Mouse (Mus musculus): ENCODE results near the gene Igfals.
A peak's percentile ranks its signal among the peaks of the same experiment; 100 is the strongest.

Gene Igfals

GRCm38 (mm10) chr17:24867914-24868313, 2.1 kb downstream of the Igfals start:
- no peak for DNase-seq

GRCm38 (mm10) chr17:24873695-24874404, 8.1 kb downstream of the Igfals start:
- DNase-seq: no peak

- no peak for DNase-seq
Measured at GRCm38 (mm10) chr17:24874405-24874745, 8.6 kb downstream of the Igfals start.

GRCm38 (mm10) chr17:24874989-24875388, 9.2 kb downstream of the Igfals start:
- DNase-seq: peak in 1 of 2 experiments; percentile 2

- DNase-seq: peak in 1 of 2 experiments; percentile 14
Measured at GRCm38 (mm10) chr17:24877336-24878116, 11.7 kb downstream of the Igfals start.

- peak in 1 of 2 experiments; percentile 28 for DNase-seq
Measured at GRCm38 (mm10) chr17:24878117-24878397, 12.3 kb downstream of the Igfals start.

- DNase-seq: peak in 1 of 2 experiments; percentile 3
Measured at GRCm38 (mm10) chr17:24878531-24878930, 12.7 kb downstream of the Igfals start.

GRCm38 (mm10) chr17:24881738-24882440, 16.1 kb downstream of the Igfals start:
- DNase-seq: peak in 1 of 2 experiments; percentile 52

GRCm38 (mm10) chr17:24884391-24884790, 18.6 kb downstream of the Igfals start:
- no peak for DNase-seq

GRCm38 (mm10) chr17:24885356-24886133, 19.7 kb downstream of the Igfals start:
- peak; percentile 32 to 53 for DNase-seq

GRCm38 (mm10) chr17:24886134-24886931, 20.5 kb downstream of the Igfals start, which contains the start of the genes Nubp2 and Spsb3:
Gene Nubp2 (minus strand): TSS chr17:24886349.
Gene Spsb3 (plus strand): TSS chr17:24886643.
- DNase-seq: peak; percentile 98 to 99

GRCm38 (mm10) chr17:24886932-24887271, 21.1 kb downstream of the Igfals start:
- DNase-seq: no peak

- peak; percentile 45 to 55 for DNase-seq
Measured at GRCm38 (mm10) chr17:24887291-24888080, 21.7 kb downstream of the Igfals start.

GRCm38 (mm10) chr17:24888862-24889261, 23.1 kb downstream of the Igfals start:
- DNase-seq: no peak

- no peak for DNase-seq
Measured at GRCm38 (mm10) chr17:24890151-24891092, 24.6 kb downstream of the Igfals start.

- peak; percentile 79 to 85 for DNase-seq
Measured at GRCm38 (mm10) chr17:24891321-24891720, 25.5 kb downstream of the Igfals start.

GRCm38 (mm10) chr17:24892785-24893184, 27.0 kb downstream of the Igfals start:
- DNase-seq: peak in 1 of 2 experiments; percentile 65

GRCm38 (mm10) chr17:24893276-24893675, 27.5 kb downstream of the Igfals start:
- no peak for DNase-seq

GRCm38 (mm10) chr17:24894061-24894994, 28.5 kb downstream of the Igfals start:
- DNase-seq: peak in 1 of 2 experiments; percentile 58
